Mouse (Mus musculus): ENCODE measurements around the gene Gm20388. TPM values are rescaled to one million over a fixed set of nuclear protein-coding genes. Genes with fewer than 3 reads are reported as not detected.

Gm20388 gene
- polyA plus RNA-seq, 1 experiment from 2014 or later: not detected

DNA sequence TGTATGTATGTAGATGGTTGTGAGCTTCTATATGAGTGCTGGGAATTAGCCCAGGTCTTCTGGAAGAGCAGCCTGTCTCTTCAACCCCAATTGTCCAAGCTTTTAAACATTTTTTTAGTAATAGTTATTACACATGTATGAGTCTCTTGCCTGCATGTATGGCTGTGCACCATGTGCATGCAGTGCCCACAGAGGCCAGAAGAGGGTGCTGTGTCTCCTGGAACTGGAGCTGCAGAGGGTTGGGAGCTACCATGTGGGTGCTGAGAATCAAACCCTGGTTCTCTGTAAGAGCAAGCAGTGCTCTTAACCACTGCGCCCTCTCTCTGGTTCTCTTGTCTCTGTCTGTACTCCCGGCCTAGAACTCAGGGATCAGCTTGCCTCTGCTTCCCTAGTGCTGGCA lies 3222.3 kb downstream of the Gm20388 start:
- no peaks in the 10 kb centered on the region for H3K36me3 ChIP-seq (ENCODE audit: control insufficient read depth, insufficient read depth, low read length)
- WGBS: 98% methylated on average over 2 of the region's 2 CpGs
- H3K4me3 ChIP-seq (ENCODE audit: low read depth, low read length): no peak overlapping the region
- H3K27ac ChIP-seq (replicated peaks; ENCODE audit: low read depth, low read length): no peak overlapping the region
- no peak overlapping the region for H3K9ac ChIP-seq (ENCODE audit: low read length)
- ATAC-seq (ENCODE audit: insufficient number of reproducible peaks, low FRiP score, low TSS enrichment, low read depth) (no peak), DNase-seq (ENCODE audit: low spot score) (no peak)
- H3K9me3 ChIP-seq (ENCODE audit: control insufficient read depth, low read length): no peaks in the 10 kb centered on the region
- no peak overlapping the region for H3K4me2 ChIP-seq (ENCODE audit: low read depth, severe bottlenecking)
- H3K4me1 ChIP-seq (ENCODE audit: control insufficient read depth, insufficient read depth, low read length): peaks cover 7% of the 10 kb centered on the region
- no peaks in the 10 kb centered on the region for H3K27me3 ChIP-seq (ENCODE audit: control insufficient read depth, insufficient read depth, low read length)

DNA sequence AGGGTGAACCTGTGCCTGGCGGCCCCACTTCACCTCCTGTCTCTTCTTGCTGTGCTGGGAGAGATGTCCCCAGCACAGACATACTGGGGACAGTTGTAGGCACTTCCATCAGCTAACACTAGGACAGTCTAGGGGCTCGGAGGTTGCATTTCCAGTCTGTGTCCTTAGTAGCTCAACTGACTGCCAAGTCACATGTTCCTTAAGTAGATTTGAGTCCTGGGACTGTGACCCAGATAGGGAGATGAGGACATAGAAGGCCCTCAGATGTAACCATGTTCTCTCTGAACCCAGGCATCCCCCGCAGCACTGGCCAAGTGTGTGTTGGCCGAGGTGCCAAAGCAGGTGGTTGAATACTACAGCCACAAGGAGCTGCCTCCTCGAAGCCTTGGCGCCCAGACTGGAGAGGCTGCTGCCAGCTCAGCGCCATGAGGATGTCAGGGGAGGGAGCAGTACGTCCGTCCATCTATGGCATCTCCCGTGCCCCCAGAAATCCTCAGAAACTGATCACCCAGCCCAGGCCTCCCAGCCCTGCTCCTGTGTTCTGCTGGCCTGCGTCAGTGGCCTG lies 3223.6 kb downstream of the Gm20388 start:
- WGBS: 88% methylated on average over 11 of the region's 11 CpGs
- Histone ChIP-seq H3K27me3 (ENCODE audit: control insufficient read depth, insufficient read depth, low read length) (no peaks in the 10 kb centered on the region), H3K4me2 (ENCODE audit: low read depth, severe bottlenecking) (no peak overlapping the region), H3K9ac (ENCODE audit: low read length) (no peak overlapping the region), H3K4me1 (ENCODE audit: control insufficient read depth, insufficient read depth, low read length) (peaks cover 10% of the 10 kb centered on the region), H3K36me3 (ENCODE audit: control insufficient read depth, insufficient read depth, low read length) (no peaks in the 10 kb centered on the region), H3K9me3 (ENCODE audit: control insufficient read depth, low read length) (no peaks in the 10 kb centered on the region), H3K27ac (replicated peaks; ENCODE audit: low read depth, low read length) (no peak overlapping the region), H3K4me3 (ENCODE audit: low read depth, low read length) (no peak overlapping the region)
- no peak for DNase-seq (ENCODE audit: low spot score)
- no peak for ATAC-seq (ENCODE audit: insufficient number of reproducible peaks, low FRiP score, low TSS enrichment, low read depth)

- no peaks in the 10 kb centered on the region for H3K27me3 ChIP-seq (ENCODE audit: control insufficient read depth, insufficient read depth, low read length)
- H3K36me3 ChIP-seq (ENCODE audit: control insufficient read depth, insufficient read depth, low read length): no peaks in the 10 kb centered on the region
- H3K9me3 ChIP-seq (ENCODE audit: control insufficient read depth, low read length): no peaks in the 10 kb centered on the region
- H3K9ac ChIP-seq (ENCODE audit: low read length): no peak overlapping the region
- 46% methylated on average over 7 of the region's 7 CpGs for WGBS
- H3K4me2 ChIP-seq (ENCODE audit: low read depth, severe bottlenecking): no peak overlapping the region
- DNase-seq (ENCODE audit: low spot score) (no peak), ATAC-seq (ENCODE audit: insufficient number of reproducible peaks, low FRiP score, low TSS enrichment, low read depth) (no peak)
- H3K27ac ChIP-seq (replicated peaks; ENCODE audit: low read depth, low read length): no peak overlapping the region
- no peak overlapping the region for H3K4me3 ChIP-seq (ENCODE audit: low read depth, low read length)
- H3K4me1 ChIP-seq (ENCODE audit: control insufficient read depth, insufficient read depth, low read length): peaks cover 10% of the 10 kb centered on the region
These were observed 3224.8 kb downstream of the Gm20388 start for GRCm38 (mm10) chr8:123135406-123135805.

DNA sequence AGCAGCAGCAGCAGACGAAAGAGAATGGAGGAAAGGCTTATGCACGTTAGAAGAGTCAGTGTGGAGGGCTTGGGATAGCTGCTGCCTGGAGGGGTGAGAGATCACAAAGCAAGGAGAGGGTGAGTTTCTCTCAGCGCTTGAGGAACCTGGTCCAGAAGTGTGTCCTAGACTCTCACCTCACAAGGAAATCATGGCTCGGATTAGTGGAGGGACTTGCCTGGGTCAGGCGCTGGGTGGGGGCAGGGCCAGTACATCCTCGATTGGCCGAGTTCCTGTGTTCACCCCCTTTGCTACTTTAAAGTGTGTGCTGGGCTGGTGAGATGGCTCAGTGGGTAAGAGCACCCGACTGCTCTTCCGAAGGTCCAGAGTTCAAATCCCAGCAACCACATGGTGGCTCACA lies 3225.2 kb downstream of the Gm20388 start:
- Histone ChIP-seq H3K36me3 (ENCODE audit: control insufficient read depth, insufficient read depth, low read length) (no peaks in the 10 kb centered on the region), H3K27me3 (ENCODE audit: control insufficient read depth, insufficient read depth, low read length) (no peaks in the 10 kb centered on the region), H3K9ac (ENCODE audit: low read length) (no peak overlapping the region), H3K9me3 (ENCODE audit: control insufficient read depth, low read length) (no peaks in the 10 kb centered on the region), H3K4me2 (ENCODE audit: low read depth, severe bottlenecking) (no peak overlapping the region), H3K4me1 (ENCODE audit: control insufficient read depth, insufficient read depth, low read length) (peaks cover 10% of the 10 kb centered on the region), H3K4me3 (ENCODE audit: low read depth, low read length) (no peak overlapping the region), H3K27ac (replicated peaks; ENCODE audit: low read depth, low read length) (no peak overlapping the region)
- no peak for DNase-seq (ENCODE audit: low spot score)
- 53% methylated on average over 9 of the region's 9 CpGs for WGBS
- no peak for ATAC-seq (ENCODE audit: insufficient number of reproducible peaks, low FRiP score, low TSS enrichment, low read depth)

DNA sequence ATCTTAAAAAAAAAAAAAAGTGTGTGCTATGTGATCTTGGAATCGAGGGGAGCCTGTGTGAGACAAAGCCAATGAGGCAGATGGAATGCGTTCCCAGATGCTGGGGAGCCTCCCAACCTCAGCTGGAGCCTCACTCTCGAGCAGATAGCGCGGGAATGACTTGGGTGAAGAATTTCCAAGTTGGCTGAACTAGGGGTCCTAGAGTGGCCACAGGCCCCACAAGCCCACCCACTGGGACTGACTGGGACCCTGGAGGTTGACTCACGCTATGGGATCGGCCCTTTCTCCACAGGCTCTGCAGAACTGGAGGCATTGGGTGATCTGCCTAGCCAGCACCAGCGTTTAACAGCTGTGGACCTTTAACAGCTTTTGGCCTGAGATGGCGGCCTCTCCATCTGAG lies 3225.6 kb downstream of the Gm20388 start:
- Histone ChIP-seq H3K4me1 (ENCODE audit: control insufficient read depth, insufficient read depth, low read length) (peaks cover 10% of the 10 kb centered on the region), H3K4me2 (ENCODE audit: low read depth, severe bottlenecking) (no peak overlapping the region), H3K4me3 (ENCODE audit: low read depth, low read length) (no peak overlapping the region), H3K27me3 (ENCODE audit: control insufficient read depth, insufficient read depth, low read length) (no peaks in the 10 kb centered on the region), H3K36me3 (ENCODE audit: control insufficient read depth, insufficient read depth, low read length) (no peaks in the 10 kb centered on the region), H3K27ac (replicated peaks; ENCODE audit: low read depth, low read length) (no peak overlapping the region), H3K9me3 (ENCODE audit: control insufficient read depth, low read length) (no peaks in the 10 kb centered on the region), H3K9ac (ENCODE audit: low read length) (no peak overlapping the region)
- DNase-seq (ENCODE audit: low spot score) (no peak), ATAC-seq (ENCODE audit: insufficient number of reproducible peaks, low FRiP score, low TSS enrichment, low read depth) (no peak)
- 87% methylated on average over 9 of the region's 9 CpGs for WGBS

DNA sequence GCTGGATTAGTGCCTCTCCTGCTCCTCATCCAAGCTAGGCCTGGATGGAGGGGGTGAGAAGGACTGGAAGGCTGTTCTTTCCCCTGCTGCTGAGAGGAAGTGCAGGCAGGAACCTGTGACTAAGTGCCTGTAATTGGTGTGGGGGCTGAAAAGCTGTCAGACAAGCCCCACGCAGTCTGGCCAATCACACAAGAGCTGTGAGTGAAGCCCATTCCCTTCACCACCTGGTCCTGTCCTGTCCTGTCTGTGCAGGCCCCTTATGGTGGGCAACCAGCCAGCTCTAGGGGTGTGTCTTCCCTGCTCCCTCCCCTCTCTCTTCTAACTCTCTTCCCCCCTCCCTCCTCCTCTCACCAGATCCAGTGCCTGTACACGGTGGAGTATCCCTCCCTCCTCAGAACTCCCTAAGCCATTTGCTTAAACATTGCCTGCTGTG lies 3227.0 kb downstream of the Gm20388 start:
- Histone ChIP-seq H3K4me1 (ENCODE audit: control insufficient read depth, insufficient read depth, low read length) (peaks cover 10% of the 10 kb centered on the region), H3K27ac (replicated peaks; ENCODE audit: low read depth, low read length) (peak overlapping the region; percentile 38; the same call in 1 of the 2 replicates), H3K9ac (ENCODE audit: low read length) (no peak overlapping the region), H3K27me3 (ENCODE audit: control insufficient read depth, insufficient read depth, low read length) (no peaks in the 10 kb centered on the region), H3K9me3 (ENCODE audit: control insufficient read depth, low read length) (no peaks in the 10 kb centered on the region), H3K4me3 (ENCODE audit: low read depth, low read length) (no peak overlapping the region), H3K36me3 (ENCODE audit: control insufficient read depth, insufficient read depth, low read length) (no peaks in the 10 kb centered on the region), H3K4me2 (ENCODE audit: low read depth, severe bottlenecking) (no peak overlapping the region)
- WGBS: 0% methylated on average over 2 of the region's 2 CpGs
- ATAC-seq (ENCODE audit: insufficient number of reproducible peaks, low FRiP score, low TSS enrichment, low read depth) (peak; percentile 89), DNase-seq (ENCODE audit: low spot score) (peak; percentile 70)

DNA sequence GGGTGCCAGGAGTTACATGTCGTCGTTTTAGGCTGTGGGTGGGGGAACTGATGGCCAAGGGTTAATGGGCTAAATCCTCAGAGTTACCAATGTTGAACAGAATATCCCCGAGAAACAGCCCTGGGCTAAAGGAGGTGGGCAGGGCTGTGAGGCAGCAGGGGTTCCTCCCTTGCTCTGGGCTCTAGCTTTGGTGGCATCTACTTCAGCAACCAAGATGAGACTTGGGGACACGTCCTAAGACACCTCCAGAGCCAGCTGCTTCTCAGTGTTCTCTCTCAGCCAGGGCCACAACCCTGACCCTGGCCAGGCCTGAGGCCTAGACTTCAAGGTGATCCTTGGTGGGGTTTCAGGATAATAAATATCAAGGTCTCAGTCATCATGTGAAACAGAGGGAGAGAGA lies 3228.1 kb downstream of the Gm20388 start:
- H3K4me3 ChIP-seq (ENCODE audit: low read depth, low read length): no peak overlapping the region
- H3K9ac ChIP-seq (ENCODE audit: low read length): no peak overlapping the region
- H3K4me2 ChIP-seq (ENCODE audit: low read depth, severe bottlenecking): no peak overlapping the region
- no peaks in the 10 kb centered on the region for H3K36me3 ChIP-seq (ENCODE audit: control insufficient read depth, insufficient read depth, low read length)
- DNase-seq (ENCODE audit: low spot score) (no peak), ATAC-seq (ENCODE audit: insufficient number of reproducible peaks, low FRiP score, low TSS enrichment, low read depth) (no peak)
- H3K9me3 ChIP-seq (ENCODE audit: control insufficient read depth, low read length): no peaks in the 10 kb centered on the region
- no peaks in the 10 kb centered on the region for H3K27me3 ChIP-seq (ENCODE audit: control insufficient read depth, insufficient read depth, low read length)
- peaks cover 10% of the 10 kb centered on the region for H3K4me1 ChIP-seq (ENCODE audit: control insufficient read depth, insufficient read depth, low read length)
- no peak overlapping the region for H3K27ac ChIP-seq (replicated peaks; ENCODE audit: low read depth, low read length)
- WGBS: 37% methylated on average over 4 of the region's 4 CpGs

- Histone ChIP-seq H3K4me2 (ENCODE audit: low read depth, severe bottlenecking) (no peak overlapping the region), H3K27ac (replicated peaks; ENCODE audit: low read depth, low read length) (no peak overlapping the region), H3K4me3 (ENCODE audit: low read depth, low read length) (no peak overlapping the region), H3K9me3 (ENCODE audit: control insufficient read depth, low read length) (no peaks in the 10 kb centered on the region), H3K36me3 (ENCODE audit: control insufficient read depth, insufficient read depth, low read length) (no peaks in the 10 kb centered on the region), H3K9ac (ENCODE audit: low read length) (no peak overlapping the region), H3K4me1 (ENCODE audit: control insufficient read depth, insufficient read depth, low read length) (peaks cover 10% of the 10 kb centered on the region), H3K27me3 (ENCODE audit: control insufficient read depth, insufficient read depth, low read length) (no peaks in the 10 kb centered on the region)
- ATAC-seq (ENCODE audit: insufficient number of reproducible peaks, low FRiP score, low TSS enrichment, low read depth): no peak
- 88% methylated on average over 14 of the region's 14 CpGs for WGBS
- DNase-seq (ENCODE audit: low spot score): no peak
These were observed 3231.3 kb downstream of the Gm20388 start for GRCm38 (mm10) chr8:123141741-123142462.
